Mouse (Mus musculus) mouse embryonic stem cell (cell line): ENCODE measurements around the gene Hdac7.

Experiments used
- in situ Hi-C, 2 experiments: fragments of 300-500 bp; cut with MboI; formaldehyde crosslinking; loops; 1 replicate in 1 of 2; 3 replicates in 1 of 2; pipeline ENCODE4 v1.14.3; 2019 to 2020; ENCODE audit warnings: low sequenced_read_pairs in 2 of 2, low pct_unique_long_range_greater_than_20kb in 1 of 2, mixed read lengths in 1 of 2; ENCODE audit not compliant: unreplicated experiment in 1 of 2

Hdac7 gene

GRCm38 (mm10) chr15:97808532-97808931 lies 35.8 kb downstream of the Hdac7 start:
- in situ Hi-C loops = no loop called here

GRCm38 (mm10) chr15:97807867-97808266 lies 36.4 kb downstream of the Hdac7 start:
- in situ Hi-C loops = no loop called here

DNA sequence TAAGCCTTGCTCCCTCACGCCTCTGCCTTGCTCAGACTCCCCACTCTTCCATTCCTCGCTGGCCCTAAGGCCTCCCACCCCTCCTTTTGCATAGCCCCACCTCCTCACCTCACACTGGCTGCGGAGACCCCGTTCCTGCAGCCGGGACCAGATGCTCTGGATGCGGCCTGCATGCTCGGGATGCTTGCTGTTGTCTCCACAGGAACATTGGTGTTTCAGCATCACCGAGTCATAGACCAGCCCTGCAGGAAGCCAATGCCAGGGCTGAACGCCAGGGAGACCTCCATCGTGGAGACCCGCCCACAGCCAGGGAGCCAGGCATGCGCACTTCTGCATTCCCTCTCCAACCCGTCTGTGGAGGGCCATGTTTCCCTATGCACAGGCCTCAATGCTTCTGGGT lies 41.7 kb downstream of the Hdac7 start:
- in situ Hi-C loops = no loop called here

DNA sequence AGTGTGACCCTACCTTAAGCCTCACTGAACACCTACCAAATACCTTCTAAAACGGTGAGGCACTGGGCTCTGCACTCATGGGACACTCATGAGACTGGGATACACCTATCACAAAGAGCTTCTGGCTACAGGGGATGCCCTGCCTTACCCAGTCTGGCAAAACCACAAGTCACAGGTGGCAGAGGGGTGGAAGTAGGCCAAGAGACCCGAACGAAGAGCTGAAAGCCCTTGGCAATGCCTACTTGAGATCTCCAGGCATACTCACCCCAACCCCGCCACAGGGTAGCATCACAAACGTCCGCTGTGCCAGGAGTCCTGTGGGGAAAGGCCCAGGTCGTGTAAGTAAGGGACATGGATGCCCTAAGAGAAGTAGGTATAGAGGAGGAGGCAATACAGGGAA lies 42.5 kb downstream of the Hdac7 start:
- in situ Hi-C loops = no loop called here

GRCm38 (mm10) chr15:97800853-97801252 lies 43.4 kb downstream of the Hdac7 start:
- in situ Hi-C loops = no loop called here

GRCm38 (mm10) chr15:97799446-97799845 lies 44.9 kb downstream of the Hdac7 start:
- in situ Hi-C loops = loop anchor here in 1 of 2 experiments (5.0 kb wide), 1 partner anchor 38 kb away; no protein-coding TSS in a partner anchor

DNA sequence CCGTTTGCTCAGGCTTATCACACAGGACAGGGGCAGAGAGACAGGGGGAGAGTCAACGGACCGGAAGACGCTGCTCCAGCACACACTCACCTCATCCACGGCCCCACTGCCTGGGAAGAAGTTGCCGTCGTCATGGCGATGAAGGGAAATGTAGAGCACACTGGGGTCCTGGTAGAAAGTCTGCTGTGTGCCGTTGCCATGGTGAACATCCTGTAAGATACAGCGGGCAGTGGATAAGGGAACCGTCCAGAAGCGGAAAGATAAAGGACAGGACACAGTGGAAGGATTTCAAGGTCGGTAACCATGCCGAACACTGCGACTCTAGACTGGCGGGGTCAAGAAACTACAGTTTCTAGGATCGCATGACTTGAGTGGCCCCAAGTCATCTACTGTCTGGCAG lies 46.2 kb downstream of the Hdac7 start:
- in situ Hi-C loops = loop anchor here in 1 of 2 experiments (5.0 kb wide), 1 partner anchor 39 kb away; no protein-coding TSS in a partner anchor

- in situ Hi-C loops = loop anchor here in 1 of 2 experiments (5.0 kb wide), 1 partner anchor 41 kb away; no protein-coding TSS in a partner anchor
Observed at GRCm38 (mm10) chr15:97796674-97797310, 47.5 kb downstream of the Hdac7 start.

- in situ Hi-C loops = loop anchor here in 1 of 2 experiments (5.0 kb wide), 1 partner anchor 42 kb away; no protein-coding TSS in a partner anchor
Observed at GRCm38 (mm10) chr15:97795559-97796235, 48.6 kb downstream of the Hdac7 start.

- in situ Hi-C loops = loop anchor here in 1 of 2 experiments (5.0 kb wide), 1 partner anchor 77 kb away; no protein-coding TSS in a partner anchor
Observed at GRCm38 (mm10) chr15:97794268-97794667, 50.0 kb downstream of the Hdac7 start.

DNA sequence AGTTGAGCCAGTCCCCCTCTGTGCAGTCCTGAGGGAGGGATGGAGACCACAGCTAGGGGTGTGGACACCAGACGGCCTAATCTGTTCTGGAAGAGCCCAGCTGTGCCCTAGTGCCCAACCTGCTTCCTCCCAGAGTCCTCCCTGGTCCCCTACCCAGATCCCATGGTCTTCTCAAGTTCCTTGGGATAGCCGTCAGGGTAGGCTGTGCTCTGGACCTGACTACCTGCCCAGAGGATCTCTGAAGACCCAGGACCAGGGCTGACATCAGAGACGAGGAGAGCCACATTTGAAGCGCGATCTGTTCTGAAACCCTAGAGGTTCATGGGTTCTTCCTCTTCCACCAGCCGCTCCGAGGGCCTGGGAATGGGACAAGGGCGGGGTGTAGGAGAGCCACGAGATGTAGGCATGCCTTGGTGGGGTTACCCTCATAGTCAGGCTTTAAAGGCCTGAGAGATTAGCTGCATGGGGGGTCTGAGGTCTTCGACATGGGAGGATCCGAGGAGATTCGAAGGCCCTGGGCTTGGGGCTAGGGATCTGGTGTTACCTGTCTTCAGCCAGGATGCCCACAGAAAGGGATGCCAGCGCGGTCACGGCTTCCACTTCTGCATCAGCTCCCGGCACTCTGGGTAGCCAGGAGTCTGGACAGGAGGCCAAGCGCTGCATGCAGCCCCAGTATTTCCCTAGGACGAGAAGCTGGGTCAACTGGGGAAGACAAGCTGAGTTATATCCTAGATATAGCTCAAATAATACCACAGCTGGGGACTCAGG lies 50.7 kb downstream of the Hdac7 start:
- in situ Hi-C loops = loop anchor here in 1 of 2 experiments (5.0 kb wide), 1 partner anchor 76 kb away; no protein-coding TSS in a partner anchor

DNA sequence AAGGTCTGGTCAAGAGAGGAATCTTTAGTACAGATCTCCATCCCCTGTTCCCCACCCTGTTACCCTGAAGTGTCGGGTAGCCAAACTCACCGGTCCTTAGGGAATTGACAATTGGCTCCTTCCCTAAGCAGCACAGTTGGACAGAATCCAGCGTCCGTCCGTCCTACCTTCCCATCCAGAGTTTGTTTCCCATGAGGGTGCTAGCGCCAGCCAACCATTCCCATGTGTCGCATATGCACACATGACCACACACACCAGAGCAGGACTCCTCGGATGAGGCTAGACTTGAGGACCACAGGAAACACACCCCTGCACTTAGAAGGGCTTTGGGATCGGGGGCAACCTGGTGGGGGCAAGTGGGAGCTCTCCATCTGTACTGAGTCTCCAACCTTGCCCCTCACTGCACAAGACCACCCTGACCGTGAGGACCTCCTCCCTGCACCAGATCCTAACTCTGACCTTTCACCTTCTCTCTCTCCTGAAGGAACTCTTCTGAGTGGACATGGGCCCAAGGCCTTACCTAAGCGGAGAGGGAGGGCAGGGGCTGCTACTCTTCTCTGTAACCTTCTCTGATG lies 53.1 kb downstream of the Hdac7 start:
- in situ Hi-C loops = loop anchor here in 1 of 2 experiments (5.0 kb wide), 1 partner anchor 74 kb away; no protein-coding TSS in a partner anchor

- in situ Hi-C loops = loop anchor here in 1 of 2 experiments (5.0 kb wide), 1 partner anchor 73 kb away; no protein-coding TSS in a partner anchor
Observed at GRCm38 (mm10) chr15:97789761-97790505, 54.4 kb downstream of the Hdac7 start.

GRCm38 (mm10) chr15:97788821-97789220 lies 55.5 kb downstream of the Hdac7 start:
- in situ Hi-C loops = no loop called here

- in situ Hi-C loops = no loop called here
Observed at GRCm38 (mm10) chr15:97787799-97788667, 56.3 kb downstream of the Hdac7 start.

GRCm38 (mm10) chr15:97787148-97787798 lies 57.0 kb downstream of the Hdac7 start:
- in situ Hi-C loops = no loop called here
